Mouse (Mus musculus): Measurements from ENCODE around the gene Kcnq2.

DNA sequence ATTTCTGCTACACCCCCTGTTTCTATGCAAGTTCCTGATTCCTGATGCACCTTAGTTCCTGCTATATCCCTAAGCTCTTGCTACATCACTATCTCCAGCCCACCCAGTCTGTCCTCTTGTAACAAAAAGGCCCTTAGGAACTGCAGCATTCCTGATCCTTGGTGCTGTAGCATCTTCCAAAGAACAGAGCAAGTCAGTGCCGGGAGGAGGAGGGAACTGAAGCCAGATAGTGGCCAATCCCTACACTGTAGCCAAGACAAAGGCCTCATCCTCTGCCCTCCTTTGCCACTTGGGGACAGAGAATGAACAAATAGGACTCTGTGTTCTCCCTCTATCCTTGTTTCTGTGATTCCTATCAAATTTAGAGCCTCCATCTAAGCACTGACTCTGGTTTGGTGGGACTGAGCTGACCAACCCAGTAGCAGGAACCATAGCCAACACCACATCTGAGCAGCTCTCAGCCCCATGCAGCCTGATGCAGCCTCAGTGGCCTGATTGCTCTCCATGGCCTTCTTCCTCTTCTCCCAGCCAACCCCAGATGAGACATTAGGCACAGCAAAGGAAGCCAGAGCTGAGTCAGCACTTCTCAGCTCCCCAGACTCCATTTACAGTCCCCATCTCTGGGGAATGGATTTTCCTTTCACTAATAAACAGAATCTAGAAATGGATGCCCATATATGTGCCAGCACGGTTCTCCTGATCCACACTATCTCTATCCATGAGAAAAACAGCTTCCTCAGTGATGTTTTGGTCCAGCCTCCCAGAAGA, 8.6 kb upstream of the Kcnq2 start:
- TF ChIP-seq POLR2A (IDR thresholded peaks at IDR 0.05; ENCODE audit: extremely low read depth, insufficient read depth, low read length) (no peak), CTCF (IDR thresholded peaks at IDR 0.05; ENCODE audit: extremely low read depth, insufficient read depth, low read length) (no peak)

Data from cortical plate, adult 2 months (tissue).